Mouse (Mus musculus) bone marrow macrophage, adult 2 months (primary cell): ENCODE measurements around the gene Olfr820.
"Not testable (repeated sequence)": the region's sequence is repeated elsewhere in the genome, so short reads cannot be mapped to it uniquely, and the experiment has no call there.

Experiments
- CTCF ChIP-seq: IDR thresholded peaks from 2 replicates; pipeline ENCODE4 v1.5.1; 2012; ENCODE audit warnings: low read depth, mild to moderate bottlenecking, low read length, moderate library complexity
- POLR2A ChIP-seq: IDR thresholded peaks from 2 replicates; pipeline ENCODE4 v1.6.1; 2012; ENCODE audit warnings: mild to moderate bottlenecking, low read depth, low read length, borderline replicate concordance

GRCm38 (mm10) chr10:129976040-129976439 is 36.4 kb upstream of the Olfr820 start, which contains the start of gene Olfr247:
- TF ChIP-seq POLR2A, CTCF: not testable (repeated sequence)
